Mouse (Mus musculus): ENCODE measurements around the gene Cntrob. TPM values are rescaled to one million over a fixed set of nuclear protein-coding genes. Genes with fewer than 3 reads are reported as not detected.

The Cntrob gene
- polyA plus RNA-seq, 1 experiment from 2014 or later = 16.6 TPM

GRCm38 (mm10) chr11:69251135-69251842 is 72.3 kb downstream of the Cntrob start:
- DNase-seq = peak; percentile 57
- Histone ChIP-seq H3K27me3 (ENCODE audit: insufficient read depth, low read length) (no peaks in the 10 kb centered on the region), H3K27ac (ENCODE audit: low read depth) (no peak overlapping the region), H3K4me1 (ENCODE audit: insufficient read depth) (no peaks in the 10 kb centered on the region), H3K4me3 (ENCODE audit: low read depth, low read length) (no peak overlapping the region), H3K9me3 (ENCODE audit: low read depth, low read length) (no peaks in the 10 kb centered on the region), H3K36me3 (ENCODE audit: insufficient read depth) (no peaks in the 10 kb centered on the region), H3K9ac (no peak overlapping the region), H3K4me2 (no peak overlapping the region)
- peak; percentile 54 for TF ChIP-seq CTCF (IDR thresholded peaks at IDR 0.05; ENCODE audit: low read depth)
- no peak for ATAC-seq (ENCODE audit: insufficient read depth)
- WGBS = 56% methylated on average over 14 of the region's 14 CpGs

- Histone ChIP-seq H3K27me3 (ENCODE audit: insufficient read depth, low read length) (no peaks in the 10 kb centered on the region), H3K36me3 (ENCODE audit: insufficient read depth) (no peaks in the 10 kb centered on the region), H3K27ac (ENCODE audit: low read depth) (no peak overlapping the region), H3K4me1 (ENCODE audit: insufficient read depth) (no peaks in the 10 kb centered on the region), H3K4me3 (ENCODE audit: low read depth, low read length) (no peak overlapping the region), H3K9ac (no peak overlapping the region), H3K9me3 (ENCODE audit: low read depth, low read length) (no peaks in the 10 kb centered on the region), H3K4me2 (no peak overlapping the region)
- no peak for ATAC-seq (ENCODE audit: insufficient read depth)
- DNase-seq = no peak
- no peak for TF ChIP-seq CTCF (IDR thresholded peaks at IDR 0.05; ENCODE audit: low read depth)
- 75% methylated on average over 5 of the region's 5 CpGs for WGBS
These were observed 73.5 kb downstream of the Cntrob start for GRCm38 (mm10) chr11:69250106-69250505.

Other genes with a start within 250 kb of the Cntrob start
- gene Vamp2, start 235.3 kb downstream of the Cntrob start, polyA plus RNA-seq (2014; fragmentation: Nextera tagmentation; extraction: Ambion mirVana) = 64.0 and 64.2 TPM in 2 replicates
- gene Per1, start 228.6 kb downstream of the Cntrob start, polyA plus RNA-seq (2014; fragmentation: Nextera tagmentation; extraction: Ambion mirVana) = 15.4 and 23.7 TPM in 2 replicates
- gene Hes7, start 203.4 kb downstream of the Cntrob start, polyA plus RNA-seq (2014; fragmentation: Nextera tagmentation; extraction: Ambion mirVana) = 0.57 and 0.68 TPM in 2 replicates
- gene 9130213A22Rik, start 201.2 kb downstream of the Cntrob start, polyA plus RNA-seq (2014; fragmentation: Nextera tagmentation; extraction: Ambion mirVana) = 0.19 and 0.41 TPM in 2 replicates
- 0.09 and 0.17 TPM in 2 replicates for gene Aloxe3, start 197.9 kb downstream of the Cntrob start, polyA plus RNA-seq (2014; fragmentation: Nextera tagmentation; extraction: Ambion mirVana)
- gene Alox12b, start 166.8 kb downstream of the Cntrob start, polyA plus RNA-seq (2014; fragmentation: Nextera tagmentation; extraction: Ambion mirVana) = not detected in 2 replicates
- gene Alox8, start 125.9 kb downstream of the Cntrob start, polyA plus RNA-seq (2014; fragmentation: Nextera tagmentation; extraction: Ambion mirVana) = not detected in 2 replicates
- not detected in 2 replicates for gene Gucy2e, start 86.7 kb downstream of the Cntrob start, polyA plus RNA-seq (2014; fragmentation: Nextera tagmentation; extraction: Ambion mirVana)
- gene Trappc1, start 205 bp upstream of the Cntrob start, polyA plus RNA-seq (2014; fragmentation: Nextera tagmentation; extraction: Ambion mirVana) = 143 and 150 TPM in 2 replicates
- gene Kcnab3, start 2.5 kb upstream of the Cntrob start, polyA plus RNA-seq (2014; fragmentation: Nextera tagmentation; extraction: Ambion mirVana) = 0.89 and 1.3 TPM in 2 replicates
- 15.2 TPM in 2 replicates for gene Rnf227, start 16.7 kb upstream of the Cntrob start, polyA plus RNA-seq (2014; fragmentation: Nextera tagmentation; extraction: Ambion mirVana)
- 57.3 and 59.9 TPM in 2 replicates for gene Chd3, start 45.6 kb upstream of the Cntrob start, polyA plus RNA-seq (2014; fragmentation: Nextera tagmentation; extraction: Ambion mirVana)
- 169 and 173 TPM in 2 replicates for gene Naa38, start 71.7 kb upstream of the Cntrob start, polyA plus RNA-seq (2014; fragmentation: Nextera tagmentation; extraction: Ambion mirVana)
- gene Cyb5d1, start 71.9 kb upstream of the Cntrob start, polyA plus RNA-seq (2014; fragmentation: Nextera tagmentation; extraction: Ambion mirVana) = 26.8 and 27.2 TPM in 2 replicates
- gene Tmem88, start 74.5 kb upstream of the Cntrob start, polyA plus RNA-seq (2014; fragmentation: Nextera tagmentation; extraction: Ambion mirVana) = 37.5 and 39.1 TPM in 2 replicates
- gene Kdm6b, start 89.9 kb upstream of the Cntrob start, polyA plus RNA-seq (2014; fragmentation: Nextera tagmentation; extraction: Ambion mirVana) = 22.9 and 24.4 TPM in 2 replicates
- 0.58 and 1.9 TPM in 2 replicates for gene Dnah2, start 225.3 kb upstream of the Cntrob start, polyA plus RNA-seq (2014; fragmentation: Nextera tagmentation; extraction: Ambion mirVana)
- gene Efnb3, start 236.4 kb upstream of the Cntrob start, polyA plus RNA-seq (2014; fragmentation: Nextera tagmentation; extraction: Ambion mirVana) = 2.8 and 3.3 TPM in 2 replicates

Measured in lung, embryonic 14.5 days (tissue).